Mouse (Mus musculus): ENCODE measurements at regions not wholly inside any gene's neighbourhood (a gene's known extent, or its start where the extent isn't known, plus 50 kb on each side); places are given as distances from the start of the nearest gene placed in this dataset.

GRCm38 (mm10) chr11:43370025-43370424 is 56.0 kb downstream of the Pttg1 start:
- no peak for ATAC-seq

DNA sequence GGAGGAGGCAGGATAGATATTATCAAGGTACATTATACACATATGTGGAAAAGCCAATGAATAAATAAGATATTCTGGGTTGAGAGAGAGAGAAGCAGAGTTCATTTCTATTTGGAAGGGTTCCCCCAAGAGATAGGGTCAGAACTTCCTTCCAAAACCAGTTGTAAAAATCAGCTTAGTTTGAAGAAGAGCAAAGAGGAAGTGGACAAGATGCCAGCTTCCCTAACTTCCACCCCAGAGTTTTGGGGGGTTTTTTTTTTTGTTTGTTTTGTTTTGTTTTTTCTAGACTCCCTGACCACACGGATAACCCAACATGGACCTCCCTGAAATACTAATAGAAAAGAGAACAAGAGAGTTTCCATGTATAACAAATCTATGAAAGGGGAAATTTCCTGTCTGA is 57.7 kb downstream of the Pttg1 start:
- ATAC-seq, result no peak

DNA sequence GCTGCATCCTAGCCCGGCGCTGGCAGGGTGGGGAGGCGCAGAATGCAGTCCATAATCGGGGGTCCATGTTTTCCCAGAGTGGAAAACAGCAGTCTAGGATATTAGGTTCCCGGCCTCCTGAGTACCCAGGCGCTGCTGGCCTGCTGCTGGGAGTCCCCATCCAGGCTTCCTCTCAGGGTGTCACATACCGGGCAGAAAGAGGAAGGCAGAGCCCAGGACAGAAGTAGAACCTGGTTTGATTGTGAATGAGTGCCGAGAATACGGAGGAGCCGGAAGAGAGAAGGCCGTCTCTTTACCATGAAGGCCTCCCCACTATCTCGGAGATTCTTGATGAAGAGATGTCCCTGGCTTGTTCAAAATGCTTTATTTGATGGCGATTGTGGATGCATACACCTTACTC is 64.2 kb downstream of the Pttg1 start:
- ATAC-seq, result no peak

GRCm38 (mm10) chr11:43358390-43359291 is 67.4 kb downstream of the Pttg1 start:
- ATAC-seq, result peak; percentile 94

DNA sequence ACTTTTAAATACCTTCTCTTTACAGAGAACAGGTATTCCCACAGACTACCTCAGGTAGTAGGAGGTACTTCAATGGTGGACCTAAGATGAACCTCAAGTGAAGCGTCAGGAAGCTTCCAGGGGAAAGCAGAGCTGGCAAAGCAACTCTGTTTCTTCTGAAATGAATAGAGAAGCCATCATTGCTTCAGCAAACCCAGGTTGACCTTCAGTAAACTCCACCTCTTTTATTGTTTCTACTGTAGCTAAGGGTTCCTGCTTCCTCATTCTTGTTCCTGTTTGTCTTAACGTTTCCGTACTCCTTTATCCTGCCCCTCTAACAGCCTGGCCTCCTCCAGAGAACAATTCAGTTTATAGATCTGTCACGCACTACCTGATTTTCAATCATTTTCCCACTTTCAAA is 72.4 kb downstream of the Pttg1 start:
- ATAC-seq, result no peak

DNA sequence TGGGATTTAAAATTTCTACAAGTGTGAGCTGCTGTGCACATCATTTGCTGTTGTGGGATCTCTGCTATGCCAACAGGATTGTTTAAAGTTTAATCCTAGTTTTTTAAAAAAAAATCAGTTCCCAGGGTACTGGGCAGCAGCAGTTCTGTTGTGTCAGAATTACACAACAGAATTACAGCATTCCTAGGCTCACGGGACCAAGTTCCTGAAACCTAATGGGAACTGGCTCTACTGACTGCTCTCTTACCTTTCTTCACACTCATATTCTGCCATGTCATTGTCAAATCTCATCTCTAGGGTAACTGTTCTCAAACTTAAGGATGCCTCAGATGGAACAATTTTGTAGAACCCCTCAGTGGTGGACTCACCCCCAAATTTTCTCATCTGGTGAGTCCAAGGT is 73.0 kb downstream of the Pttg1 start:
- no peak for ATAC-seq

GRCm38 (mm10) chr11:43351818-43352217 is 74.2 kb downstream of the Pttg1 start:
- no peak for ATAC-seq

GRCm38 (mm10) chr11:43351348-43351747 is 74.7 kb downstream of the Pttg1 start:
- ATAC-seq, result no peak

GRCm38 (mm10) chr11:43350242-43350641 is 75.8 kb downstream of the Pttg1 start:
- ATAC-seq, result no peak

GRCm38 (mm10) chr11:43349564-43349963 is 76.5 kb downstream of the Pttg1 start:
- ATAC-seq, result no peak

- peak; percentile 54 for ATAC-seq
These were observed 77.5 kb downstream of the Pttg1 start for GRCm38 (mm10) chr11:43348571-43348970.

DNA sequence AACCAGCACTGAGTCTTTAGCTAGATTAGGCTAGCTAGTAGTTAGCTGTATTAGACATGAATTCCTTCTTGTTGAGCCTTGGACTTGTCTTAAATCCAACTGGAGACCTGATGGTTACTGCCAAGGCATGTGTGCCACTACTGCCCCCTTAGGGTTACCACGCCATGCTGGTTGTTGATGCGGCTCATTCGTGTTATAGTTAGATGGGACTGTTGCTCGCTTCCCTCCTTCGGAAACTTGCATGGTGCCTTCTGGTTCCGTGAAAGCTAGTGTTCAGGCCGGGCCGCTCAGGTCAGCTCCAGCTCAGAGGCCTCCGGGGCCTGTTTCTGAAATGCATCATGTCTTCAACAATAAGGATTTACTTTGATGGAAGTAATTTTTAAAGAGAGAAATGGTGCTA is 79.6 kb downstream of the Pttg1 start:
- ATAC-seq, result no peak

- no peak for ATAC-seq
These were observed 81.1 kb downstream of the Pttg1 start for GRCm38 (mm10) chr11:43344767-43345561.

DNA sequence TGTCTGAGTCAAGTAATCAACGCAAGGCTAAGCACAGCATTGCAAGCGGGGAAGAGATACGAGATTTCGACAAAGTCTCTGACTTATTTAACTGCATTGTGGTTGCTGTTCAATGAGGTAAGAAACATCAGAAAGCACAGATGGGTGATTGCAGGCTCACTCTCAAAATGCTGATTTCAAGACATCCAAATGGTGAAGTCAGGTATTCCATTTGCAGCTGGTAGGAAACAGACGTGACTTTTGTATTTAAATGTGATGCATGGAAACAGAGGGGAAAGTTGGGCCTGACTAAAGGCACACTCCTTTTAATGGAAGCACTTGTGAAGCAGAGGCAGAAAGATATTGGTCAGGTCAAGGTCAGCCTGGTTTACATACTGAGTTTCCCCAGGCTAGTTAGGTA is 82.5 kb downstream of the Pttg1 start:
- ATAC-seq, result no peak

GRCm38 (mm10) chr11:43338377-43338993 is 87.6 kb downstream of the Pttg1 start:
- no peak for ATAC-seq

DNA sequence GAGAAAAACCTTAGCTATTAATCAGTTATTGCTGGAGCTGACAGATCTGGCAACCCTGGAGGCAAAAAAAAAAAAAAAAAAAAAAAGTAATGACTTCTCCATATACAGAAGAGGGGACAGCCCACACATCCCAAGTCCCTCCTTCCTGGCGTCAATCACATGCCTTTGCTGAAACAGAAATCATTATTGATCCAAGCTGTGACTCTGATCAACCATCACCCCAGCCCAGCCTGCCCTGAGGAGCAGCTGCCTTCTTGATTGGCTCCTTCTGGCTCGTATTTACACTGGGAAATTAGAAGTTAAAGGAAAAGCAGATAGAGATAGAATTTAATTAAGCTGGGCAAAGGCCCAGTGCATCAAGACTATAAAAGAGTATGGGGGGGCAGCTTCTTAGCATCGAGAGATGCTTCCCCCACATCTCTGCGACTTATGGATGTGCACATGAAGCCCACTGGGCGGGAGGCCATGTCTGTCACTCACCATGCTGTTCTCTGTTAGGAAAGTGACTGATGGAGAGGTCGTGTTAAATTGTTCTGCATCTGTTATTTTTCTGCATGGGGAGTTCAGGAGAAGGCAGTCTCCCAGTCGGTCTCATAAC is 90.3 kb downstream of the Pttg1 start:
- no peak for ATAC-seq

DNA sequence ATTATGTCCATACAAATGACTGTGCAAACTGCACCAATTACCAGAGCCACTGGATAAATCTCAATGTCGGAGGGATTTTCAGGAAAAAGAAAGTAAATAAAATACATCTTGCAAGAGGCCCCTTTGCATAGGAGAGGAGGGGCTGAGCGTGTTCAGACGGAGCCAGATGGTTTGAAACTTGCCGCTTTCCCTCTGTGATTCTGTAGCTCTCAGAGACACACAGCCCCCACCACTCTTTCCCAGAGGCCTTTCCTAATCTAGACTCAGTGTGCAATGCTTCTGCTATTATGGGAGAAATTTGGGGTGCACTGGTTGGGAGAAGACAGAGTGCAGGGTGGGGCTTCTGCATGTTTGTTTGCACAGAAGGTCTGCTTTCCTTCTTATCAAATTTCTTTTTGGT is 92.5 kb downstream of the Pttg1 start:
- no peak for ATAC-seq

GRCm38 (mm10) chr11:43313996-43314395 is 112.1 kb downstream of the Pttg1 start:
- ATAC-seq, result no peak

All from inflammation-experienced regulatory T-cells, adult 6 months (primary cell).